Mouse (Mus musculus): ENCODE data around the gene Ndufa7. TPM values are rescaled to one million over a fixed set of nuclear protein-coding genes. Genes with fewer than 3 reads are reported as not detected.
"Not testable (repeated sequence)": the region's sequence is repeated elsewhere in the genome, so short reads cannot be mapped to it uniquely, and the experiment has no call there.

The Ndufa7 gene
- polyA plus RNA-seq, 1 experiment, result 1,055 TPM

DNA sequence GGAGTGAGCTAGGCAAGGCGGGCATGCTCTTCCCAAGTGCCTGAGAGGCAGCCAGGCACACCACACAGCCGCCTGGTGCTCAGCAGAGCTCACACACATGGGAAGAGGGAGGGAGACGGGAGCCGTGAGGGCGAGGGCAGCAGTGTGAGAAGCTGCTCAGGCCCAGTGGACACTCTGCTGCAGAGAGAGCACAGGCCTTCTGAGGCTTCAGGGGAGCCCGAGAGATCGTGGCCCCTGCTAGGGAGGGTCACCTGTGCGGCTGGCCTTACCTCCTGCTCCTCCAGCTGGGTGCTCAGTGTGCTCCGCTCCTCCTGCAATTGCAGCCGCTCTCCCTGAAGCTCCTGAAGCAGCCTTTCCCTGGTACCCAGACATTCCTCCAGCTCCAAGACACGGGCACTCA lies 59.9 kb downstream of the Ndufa7 start:
- H3K4me1 ChIP-seq (ENCODE audit: control insufficient read depth, insufficient read depth, insufficient read length, low read length); H3K4me3 ChIP-seq (ENCODE audit: insufficient read depth, low read depth, low read length); H3K27ac ChIP-seq (replicated peaks; ENCODE audit: low read depth, low read length): not testable (repeated sequence)

DNA sequence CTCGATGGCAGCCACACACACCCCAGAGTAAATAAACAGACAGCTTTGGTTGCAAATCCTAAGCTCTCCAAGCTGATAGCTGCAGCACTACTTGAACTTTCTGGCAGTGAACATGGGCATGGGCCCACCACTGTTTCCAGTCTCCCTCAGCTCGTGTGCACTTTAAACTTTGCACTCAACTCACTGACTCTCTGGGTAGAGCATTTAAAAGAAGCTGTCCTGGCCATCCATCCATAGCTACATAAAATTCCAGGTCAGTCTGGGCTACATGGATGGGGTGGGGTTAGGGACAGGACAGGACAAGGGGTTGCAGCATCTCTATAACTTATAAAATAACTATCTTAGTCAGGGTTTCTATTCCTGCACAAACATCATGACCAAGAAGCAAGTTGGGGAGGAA lies 63.4 kb downstream of the Ndufa7 start:
- not testable (repeated sequence) for H3K27ac ChIP-seq (replicated peaks; ENCODE audit: low read depth, low read length); H3K4me3 ChIP-seq (ENCODE audit: insufficient read depth, low read depth, low read length); H3K4me1 ChIP-seq (ENCODE audit: control insufficient read depth, insufficient read depth, insufficient read length, low read length)

Other genes starting within 250 kb of the Ndufa7 start
- 13.6 and 15.9 TPM in 2 replicates for gene Zfp414, start 195.5 kb upstream of the Ndufa7 start, polyA plus RNA-seq (2012; ENCODE audit: insufficient read depth, insufficient read length, missing spikeins)
- gene Pram1, start 186.5 kb upstream of the Ndufa7 start, polyA plus RNA-seq (2012; ENCODE audit: insufficient read depth, insufficient read length, missing spikeins), result 0.59 TPM in 1 of 2 replicates, not detected in the other
- gene Hnrnpm, start 137.7 kb upstream of the Ndufa7 start, polyA plus RNA-seq (2012; ENCODE audit: insufficient read depth, insufficient read length, missing spikeins), result 130 and 183 TPM in 2 replicates
- gene March2, start 105.9 kb upstream of the Ndufa7 start, polyA plus RNA-seq (2012; ENCODE audit: insufficient read depth, insufficient read length, missing spikeins), result 132 and 147 TPM in 2 replicates
- gene Rab11b, start 64.0 kb upstream of the Ndufa7 start, polyA plus RNA-seq (2012; ENCODE audit: insufficient read depth, insufficient read length, missing spikeins), result 73.4 and 85.4 TPM in 2 replicates
- 243 and 355 TPM in 2 replicates for gene Angptl4, start 42.7 kb upstream of the Ndufa7 start, polyA plus RNA-seq (2012; ENCODE audit: insufficient read depth, insufficient read length, missing spikeins)
- gene Kank3, start 14.1 kb upstream of the Ndufa7 start, polyA plus RNA-seq (2012; ENCODE audit: insufficient read depth, insufficient read length, missing spikeins), result 16.2 and 37.3 TPM in 2 replicates
- 587 and 667 TPM in 2 replicates for gene Rps28, start within 50 bp of the Ndufa7 start, polyA plus RNA-seq (2012; ENCODE audit: insufficient read depth, insufficient read length, missing spikeins)
- gene Cd320, start 18.5 kb downstream of the Ndufa7 start, polyA plus RNA-seq (2012; ENCODE audit: insufficient read depth, insufficient read length, missing spikeins), result 21.6 and 25.3 TPM in 2 replicates
- gene Gm7029, start 49.3 kb downstream of the Ndufa7 start, polyA plus RNA-seq (2012; ENCODE audit: insufficient read depth, insufficient read length, missing spikeins), result not detected in 2 replicates
- not detected in 2 replicates for gene Kifc1, start 66.1 kb downstream of the Ndufa7 start, polyA plus RNA-seq (2012; ENCODE audit: insufficient read depth, insufficient read length, missing spikeins)
- not detected in 2 replicates for gene Platr17, start 80.6 kb downstream of the Ndufa7 start, polyA plus RNA-seq (2012; ENCODE audit: insufficient read depth, insufficient read length, missing spikeins)
- 13.6 and 26.9 TPM in 2 replicates for gene Daxx, start 84.8 kb downstream of the Ndufa7 start, polyA plus RNA-seq (2012; ENCODE audit: insufficient read depth, insufficient read length, missing spikeins)
- gene Tapbp, start 91.3 kb downstream of the Ndufa7 start, polyA plus RNA-seq (2012; ENCODE audit: insufficient read depth, insufficient read length, missing spikeins), result 75.7 and 99.3 TPM in 2 replicates
- 9.5 and 11.1 TPM in 2 replicates for gene Zbtb22, start 91.3 kb downstream of the Ndufa7 start, polyA plus RNA-seq (2012; ENCODE audit: insufficient read depth, insufficient read length, missing spikeins)
- 16.4 and 20.2 TPM in 2 replicates for gene Rgl2, start 105.0 kb downstream of the Ndufa7 start, polyA plus RNA-seq (2012; ENCODE audit: insufficient read depth, insufficient read length, missing spikeins)
- gene Pfdn6, start 115.8 kb downstream of the Ndufa7 start, polyA plus RNA-seq (2012; ENCODE audit: insufficient read depth, insufficient read length, missing spikeins), result 83.2 and 131 TPM in 2 replicates
- gene Wdr46, start 116.1 kb downstream of the Ndufa7 start, polyA plus RNA-seq (2012; ENCODE audit: insufficient read depth, insufficient read length, missing spikeins), result 6.6 and 10.1 TPM in 2 replicates
- gene B3galt4, start 126.9 kb downstream of the Ndufa7 start, polyA plus RNA-seq (2012; ENCODE audit: insufficient read depth, insufficient read length, missing spikeins), result 2.2 and 2.4 TPM in 2 replicates
- gene Vps52, start 131.2 kb downstream of the Ndufa7 start, polyA plus RNA-seq (2012; ENCODE audit: insufficient read depth, insufficient read length, missing spikeins), result 23.9 and 29.3 TPM in 2 replicates
- 635 and 763 TPM in 2 replicates for gene Rps18, start 131.4 kb downstream of the Ndufa7 start, polyA plus RNA-seq (2012; ENCODE audit: insufficient read depth, insufficient read length, missing spikeins)
- 394 and 673 TPM in 2 replicates for gene H2-K1, start 175.8 kb downstream of the Ndufa7 start, polyA plus RNA-seq (2012; ENCODE audit: insufficient read depth, insufficient read length, missing spikeins)
- 10.2 and 10.3 TPM in 2 replicates for gene Ring1, start 200.1 kb downstream of the Ndufa7 start, polyA plus RNA-seq (2012; ENCODE audit: insufficient read depth, insufficient read length, missing spikeins)
- gene H2-Ke6, start 203.5 kb downstream of the Ndufa7 start, polyA plus RNA-seq (2012; ENCODE audit: insufficient read depth, insufficient read length, missing spikeins), result 214 and 236 TPM in 2 replicates
- gene Slc39a7, start 207.1 kb downstream of the Ndufa7 start, polyA plus RNA-seq (2012; ENCODE audit: insufficient read depth, insufficient read length, missing spikeins), result 40.0 and 44.7 TPM in 2 replicates
- gene Rxrb, start 207.2 kb downstream of the Ndufa7 start, polyA plus RNA-seq (2012; ENCODE audit: insufficient read depth, insufficient read length, missing spikeins), result 23.6 and 38.7 TPM in 2 replicates
- gene Col11a2, start 214.9 kb downstream of the Ndufa7 start, polyA plus RNA-seq (2012; ENCODE audit: insufficient read depth, insufficient read length, missing spikeins), result 0.38 and 1.0 TPM in 2 replicates